ENCODE assay signal across 15 mouse cellular contexts in the genomic region with DNA sequence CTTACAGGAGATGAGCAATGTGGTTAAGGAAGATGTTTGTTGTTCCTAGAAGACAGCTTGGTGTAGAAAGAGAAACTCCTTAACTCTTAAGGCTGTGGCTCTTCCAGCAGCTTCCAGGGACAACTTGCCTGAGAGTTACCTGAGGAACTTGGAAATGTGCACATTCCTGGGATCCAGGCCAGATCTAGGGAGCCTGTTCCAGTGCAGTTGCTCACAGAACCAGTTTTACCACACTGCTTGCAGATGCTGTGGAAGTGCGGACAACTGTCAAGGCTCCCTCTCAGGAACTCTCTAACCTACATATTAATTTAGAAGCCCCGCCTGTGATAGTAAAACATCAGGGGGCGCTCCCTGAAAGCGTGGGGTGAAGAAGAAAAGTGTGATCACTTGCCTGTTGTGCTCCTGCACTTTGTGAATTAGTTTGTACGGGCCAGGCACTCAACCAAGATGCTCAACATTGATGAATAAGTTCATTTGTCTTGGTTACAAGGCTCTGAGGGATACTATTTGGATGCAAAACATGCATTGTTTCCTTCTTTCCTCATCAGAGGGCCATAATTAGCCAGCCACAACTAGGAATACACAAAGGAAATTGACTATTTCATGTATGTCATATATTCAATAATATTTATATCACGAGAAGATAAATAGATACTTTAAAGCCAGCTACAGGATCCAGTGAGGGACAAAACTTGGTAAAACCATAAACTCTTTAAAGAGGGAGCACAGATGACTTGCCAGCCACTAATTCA.
A peak's percentile ranks its signal among the peaks of the same experiment; 100 is the strongest.
DNase-seq lines count a peak whose midpoint lies in the region; ATAC-seq and TF ChIP-seq lines count a peak whose summit lies in the region.
"Had no signal": no experiment of that assay in that cellular context is flagged by ENCODE, and none has a peak within 500 bp of the region (broad histone marks: within the 10 kb centered on the region; RNA-seq: fewer than 3 reads in every experiment).

No protein-coding gene starts in this region.

- no peak for TF ChIP-seq CTCF in heart, adult 2 months (IDR thresholded peaks at IDR 0.05)
- TF ChIP-seq CTCF in thymus, adult 2 months (IDR thresholded peaks at IDR 0.05; ENCODE audit: borderline replicate concordance, control insufficient read depth, extremely low read depth, insufficient read depth, low read length, poor library complexity): no peak

- no peak for TF ChIP-seq POLR2A in heart, adult 2 months (IDR thresholded peaks at IDR 0.05; ENCODE audit: insufficient read depth, low read depth, low read length)
- no peak for TF ChIP-seq POLR2A in thymus, adult 2 months (IDR thresholded peaks at IDR 0.05; ENCODE audit: control insufficient read depth, extremely low read depth, insufficient read depth, low read length, poor library complexity)

- 62% methylated on average over 6 of the region's 6 CpGs for WGBS in heart, adult 2 months
- 86% methylated on average over 6 of the region's 6 CpGs for WGBS in thymus, adult 2 months

- no peak for TF ChIP-seq EP300 in heart, adult 2 months (IDR thresholded peaks at IDR 0.05; ENCODE audit: insufficient read depth, low read depth, low read length)

- H3K27me3 ChIP-seq in heart, adult 2 months (ENCODE audit: control insufficient read depth, insufficient read depth, low read length): no peaks in the 10 kb centered on the region
- H3K27me3 ChIP-seq in thymus, adult 2 months (ENCODE audit: control insufficient read depth, insufficient read depth, low read length): no peaks in the 10 kb centered on the region
- H3K27me3 ChIP-seq: liver, embryonic 15.5 days; midbrain, embryonic 13.5 days had no signal

- peaks cover 5% of the 10 kb centered on the region for H3K4me1 ChIP-seq in heart, adult 2 months (ENCODE audit: control insufficient read depth, insufficient read depth, low read length)
- no peaks in the 10 kb centered on the region for H3K4me1 ChIP-seq in thymus, adult 2 months (replicated peaks; ENCODE audit: control insufficient read depth, insufficient read depth, low read length)
- H3K4me1 ChIP-seq: liver, embryonic 15.5 days had no signal

- intact Hi-C loops in heart, adult 2 months (cut with DNase I): loop anchor here (5.0 kb wide), 4 partner anchors 55 to 460 kb away; no protein-coding TSS in a partner anchor

- peaks cover 19% of the 10 kb centered on the region for H3K36me3 ChIP-seq in heart, adult 2 months (ENCODE audit: control insufficient read depth, insufficient read depth, low read length)
- no peaks in the 10 kb centered on the region for H3K36me3 ChIP-seq in thymus, adult 2 months (ENCODE audit: control insufficient read depth, insufficient read depth, low read length)
- H3K36me3 ChIP-seq: liver, embryonic 15.5 days; midbrain, embryonic 13.5 days had no signal

- H3K27ac ChIP-seq in heart, adult 2 months: peak overlapping the region; percentile 68; the same call in 1 of the 2 replicates
- H3K27ac ChIP-seq in thymus, adult 2 months (ENCODE audit: control insufficient read depth, insufficient read depth, low read length): no peak overlapping the region
- H3K27ac ChIP-seq: liver, embryonic 15.5 days; midbrain, embryonic 13.5 days had no signal

- no peak overlapping the region for H3K4me3 ChIP-seq in heart, adult 2 months
- no peak overlapping the region for H3K4me3 ChIP-seq in thymus, adult 2 months (ENCODE audit: control insufficient read depth, insufficient read depth, low read length)
- H3K4me3 ChIP-seq: liver, embryonic 15.5 days; midbrain, embryonic 13.5 days had no signal

- ATAC-seq in CD4-positive, CD25-positive, alpha-beta regulatory T cell, adult 4 months: no peak
- ATAC-seq: midbrain, embryonic 13.5 days had no signal

- no peak overlapping the region for H3K9ac ChIP-seq in heart, adult 2 months (ENCODE audit: low read depth, low read length)
- H3K9ac ChIP-seq: liver, embryonic 15.5 days; midbrain, embryonic 13.5 days had no signal

- H3K79me2 ChIP-seq in heart, adult 2 months (replicated peaks; ENCODE audit: control insufficient read depth, insufficient read depth, low read length): no peaks in the 10 kb centered on the region

- DNase-seq in heart, adult 2 months: no peak
- DNase-seq in heart, adult 18-20 months: no peak
- peak; percentile 34 to 54 for DNase-seq in lung, adult 18-20 months
- no peak for DNase-seq in lung, postnatal 14 days
- DNase-seq in kidney, postnatal 14 days: peak; percentile 67
- DNase-seq in lung, postnatal 4 days: peak; percentile 36 to 37
- DNase-seq in thymus, adult 2 months: no peak
- DNase-seq: adrenal gland, adult 8-10 months; cerebellum, adult 8-10 months; gastrocnemius, postnatal 36 days; heart, postnatal 10 days; thymus, postnatal 4 days had no signal

Comparison
In these comparisons a context has a peak if more than half of its experiments do, and no peak if none do; other contexts are left out.
1. DNase-seq: peak in lung, adult 18-20 months (2 of 2), kidney, postnatal 14 days (single experiment) and lung, postnatal 4 days (2 of 2); none in heart, adult 2 months (0 of 2), heart, adult 18-20 months (0 of 2), lung, postnatal 14 days (single experiment) and thymus, adult 2 months (single experiment).